Mouse (Mus musculus) cortical plate, adult 2 months (tissue): ENCODE results near the gene Zfp740.

Experiments
- CTCF ChIP-seq: fragments of 200-500 bp; IDR thresholded peaks from 2 replicates; pipeline ENCODE4 v1.5.1; 2011; ENCODE audit warnings: mild to moderate bottlenecking, control low read depth, low read length; ENCODE audit not compliant: insufficient read depth; ENCODE audit errors: extremely low read depth
- POLR2A ChIP-seq: fragments of 200-500 bp; IDR thresholded peaks from 2 replicates; pipeline ENCODE4 v1.6.1; 2011; ENCODE audit warnings: mild to moderate bottlenecking, low read length, control low read depth; ENCODE audit not compliant: insufficient read depth; ENCODE audit errors: extremely low read depth

- TF ChIP-seq POLR2A (no peak), CTCF (no peak)
These were observed 11.3 kb upstream of the Zfp740 start for GRCm38 (mm10) chr15:102191699-102192098.
